Mouse (Mus musculus) gastrocnemius, adult 8-10 months (tissue): ENCODE measurements at regions not wholly inside any gene's neighbourhood (a gene's known extent, or its start where the extent isn't known, plus 50 kb on each side); places are given as distances from the start of the nearest gene placed in this dataset.
A peak's percentile ranks its signal among the peaks of the same experiment; 100 is the strongest.

ENCODE experiments used
- DNase-seq, 2 experiments: peaks; one replicate each; pipeline ENCODE4 v3.0.0; 2022; ENCODE audit warnings: low spot score in 2 of 2

DNA sequence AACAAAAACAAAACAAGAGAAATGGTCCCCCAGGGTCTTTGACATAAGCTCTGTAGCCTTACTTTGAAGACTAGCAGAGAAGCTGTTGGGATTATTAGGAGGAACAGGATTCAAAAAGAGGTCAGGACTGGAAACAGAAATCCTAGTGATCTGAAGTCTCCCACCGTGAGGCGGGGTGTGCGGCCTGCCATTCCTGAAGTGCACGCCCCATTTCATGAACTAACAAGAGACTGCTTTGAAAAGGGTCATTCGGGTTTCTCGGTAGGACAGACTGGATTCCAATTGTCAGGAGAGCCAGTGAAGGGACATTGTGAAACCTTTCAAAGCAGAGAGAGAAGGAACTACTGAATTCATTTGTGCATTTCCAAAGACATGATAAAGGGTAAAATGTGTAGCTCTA lies 377.2 kb downstream of the Epha4 start:
- DNase-seq, result no peak

GRCm38 (mm10) chr1:77140906-77141305 lies 374.0 kb downstream of the Epha4 start:
- peak; percentile 34 to 39 for DNase-seq

GRCm38 (mm10) chr1:77148052-77148451 lies 366.8 kb downstream of the Epha4 start:
- DNase-seq, result no peak

- no peak for DNase-seq
These were observed 346.6 kb downstream of the Epha4 start for GRCm38 (mm10) chr1:77168316-77168715.

GRCm38 (mm10) chr1:77172463-77172862 lies 342.4 kb downstream of the Epha4 start:
- DNase-seq, result no peak

DNA sequence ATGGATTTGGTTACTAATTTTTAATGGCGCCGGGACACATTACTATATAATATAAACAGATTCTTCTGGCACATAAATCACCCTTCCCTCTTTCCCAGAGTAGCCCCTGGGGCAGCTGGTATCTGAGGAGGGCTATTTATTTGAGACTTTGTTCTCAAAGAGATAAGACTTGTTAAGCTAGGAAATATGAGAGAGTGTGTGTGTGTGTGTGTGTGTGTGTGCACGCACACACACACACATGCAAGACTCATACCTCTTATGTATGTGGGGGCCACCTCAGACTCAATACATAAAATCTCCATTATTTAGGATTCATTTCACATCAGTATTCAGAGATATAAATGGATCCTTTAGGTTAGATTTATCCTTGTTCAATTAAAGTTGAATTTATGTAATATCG lies 340.1 kb downstream of the Epha4 start:
- DNase-seq, result no peak

GRCm38 (mm10) chr1:77175214-77175613 lies 339.7 kb downstream of the Epha4 start:
- no peak for DNase-seq

DNA sequence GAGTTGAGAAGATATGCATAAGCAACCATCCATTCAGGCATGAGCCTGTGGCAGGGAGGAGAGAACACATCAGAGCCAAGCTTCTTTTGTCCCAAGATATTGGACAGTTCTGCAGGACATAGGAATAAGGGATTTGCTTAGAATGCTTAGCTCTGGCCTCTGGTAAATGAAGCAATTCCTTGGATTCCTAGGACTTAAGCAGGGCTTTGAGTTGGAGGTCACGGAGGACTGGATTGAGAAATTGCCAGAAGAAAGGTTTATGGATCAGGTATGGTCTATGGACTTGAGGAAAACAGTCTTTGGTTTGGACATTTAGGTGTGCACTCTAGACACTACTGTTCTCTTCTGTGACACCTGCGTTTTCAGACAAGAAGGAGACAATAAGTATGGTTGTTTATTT lies 338.4 kb downstream of the Epha4 start:
- DNase-seq, result no peak

DNA sequence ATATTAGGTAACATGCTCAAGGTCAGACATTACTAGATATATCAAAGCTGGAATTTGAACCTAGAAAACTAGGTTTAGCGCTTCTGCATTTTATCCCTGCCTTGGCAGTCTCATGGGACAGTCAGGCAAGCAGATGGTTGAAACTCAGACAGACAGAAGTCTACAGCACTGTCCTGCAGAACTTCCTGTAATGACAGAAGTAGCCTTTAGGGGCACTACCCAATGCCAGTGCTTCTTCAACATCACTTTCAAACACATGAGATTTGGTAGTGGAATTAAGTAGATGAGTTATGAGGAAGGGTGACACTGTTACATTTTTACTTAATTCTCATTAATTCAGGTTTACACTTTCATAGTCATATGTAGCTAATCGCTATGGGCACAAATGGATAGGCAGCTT lies 330.9 kb downstream of the Epha4 start:
- no peak for DNase-seq

DNA sequence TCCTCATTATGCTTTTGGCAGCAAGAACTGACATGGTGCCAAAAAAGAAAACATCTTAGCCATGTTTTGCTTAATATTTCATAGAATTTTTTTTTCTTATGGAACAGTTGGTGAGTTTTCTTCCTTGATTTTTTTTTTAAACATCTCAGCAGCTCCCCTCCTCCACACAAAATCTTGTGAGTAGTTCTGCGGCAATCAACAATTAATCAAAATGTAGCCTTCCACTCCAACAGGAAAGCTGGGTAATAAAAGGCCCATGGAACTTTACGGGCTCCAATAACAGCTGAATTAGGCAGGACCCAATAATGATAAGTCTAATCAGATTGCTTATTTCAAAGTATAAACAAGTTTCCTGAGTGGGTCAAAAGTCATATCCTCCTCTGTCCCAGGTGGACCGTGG lies 324.7 kb downstream of the Epha4 start:
- no peak for DNase-seq

DNA sequence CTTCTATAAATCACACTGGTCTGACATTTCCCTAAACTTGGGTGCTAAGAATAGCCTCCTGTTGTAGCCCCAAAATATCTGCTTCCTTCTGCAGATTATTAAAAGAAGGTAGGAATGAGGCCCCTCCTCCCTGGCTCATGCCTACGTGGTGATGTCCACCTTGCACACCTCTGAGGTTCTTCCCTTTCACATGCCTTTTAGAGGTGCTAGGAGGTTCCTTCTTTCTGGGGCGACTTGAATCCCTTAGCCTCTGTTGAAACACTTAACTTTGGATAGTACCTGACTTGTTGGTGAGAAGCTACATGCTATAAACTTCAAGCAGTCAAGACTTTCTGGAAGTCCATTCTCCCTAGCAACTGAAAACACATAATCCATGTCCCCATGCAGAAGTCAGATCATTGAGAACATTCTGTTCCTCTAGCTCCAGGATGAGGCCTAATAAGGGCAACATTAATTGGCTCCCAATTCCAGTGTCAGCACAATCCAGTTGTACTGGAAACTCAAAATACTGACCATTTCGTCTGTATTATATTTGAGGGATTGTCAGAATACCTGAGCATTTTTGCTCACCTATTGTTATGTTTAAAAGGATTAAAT lies 313.5 kb downstream of the Epha4 start:
- no peak for DNase-seq

GRCm38 (mm10) chr1:77202948-77203347 lies 311.9 kb downstream of the Epha4 start:
- no peak for DNase-seq

DNA sequence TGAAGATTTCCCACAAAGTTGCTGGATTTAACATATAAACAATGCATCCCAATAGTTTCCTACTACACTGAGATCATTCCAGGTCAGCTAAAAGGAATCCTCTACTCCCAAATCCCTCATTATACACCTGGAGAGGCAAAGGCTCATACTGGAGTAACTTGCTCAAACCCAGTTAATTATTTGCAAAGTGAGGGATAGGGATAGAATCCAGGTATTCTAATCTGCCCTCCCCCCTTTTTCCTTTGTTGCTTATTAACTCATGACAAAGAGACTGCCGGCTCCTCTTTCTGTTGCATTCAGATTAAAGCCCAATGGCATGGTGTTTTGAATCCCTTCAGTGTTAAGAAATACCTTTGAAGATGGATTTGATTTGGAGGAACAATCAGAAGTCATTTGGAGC lies 308.4 kb downstream of the Epha4 start:
- DNase-seq, result no peak

DNA sequence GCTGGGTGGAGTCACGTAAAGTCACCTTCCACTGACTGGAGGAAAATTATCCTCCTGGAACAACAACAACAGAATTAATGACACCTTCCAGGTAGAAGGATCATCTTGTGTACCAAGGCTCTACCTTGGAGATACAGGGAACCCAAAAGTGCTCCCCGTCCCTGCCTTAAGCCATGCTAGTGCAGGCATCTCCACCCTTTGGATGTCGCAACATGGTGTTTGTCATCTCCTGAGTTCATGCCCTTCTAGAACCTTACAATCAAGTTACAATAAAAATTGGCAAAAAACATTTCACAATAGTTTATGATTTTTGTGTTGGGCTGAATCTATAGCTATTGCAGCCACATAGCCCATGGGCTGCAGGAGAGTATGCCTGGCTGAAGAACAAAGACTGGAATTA lies 305.5 kb downstream of the Epha4 start:
- no peak for DNase-seq

GRCm38 (mm10) chr1:77213462-77214098 lies 301.3 kb downstream of the Epha4 start:
- no peak for DNase-seq

- DNase-seq, result no peak
These were observed 295.2 kb downstream of the Epha4 start for GRCm38 (mm10) chr1:77219488-77220321.

DNA sequence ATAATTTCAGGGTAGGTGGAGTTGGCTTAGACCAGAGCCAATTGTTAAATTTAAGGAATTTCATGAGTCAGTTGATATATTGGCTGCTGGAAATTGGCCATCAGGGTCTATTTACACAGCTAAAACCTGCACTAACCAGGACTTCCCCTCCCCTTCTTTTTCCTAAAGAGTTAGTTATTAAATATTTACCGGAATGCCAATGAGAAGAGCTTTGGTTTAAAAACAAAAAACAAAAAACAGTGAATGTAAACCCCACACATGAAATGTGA lies 294.6 kb downstream of the Epha4 start:
- DNase-seq, result no peak

DNA sequence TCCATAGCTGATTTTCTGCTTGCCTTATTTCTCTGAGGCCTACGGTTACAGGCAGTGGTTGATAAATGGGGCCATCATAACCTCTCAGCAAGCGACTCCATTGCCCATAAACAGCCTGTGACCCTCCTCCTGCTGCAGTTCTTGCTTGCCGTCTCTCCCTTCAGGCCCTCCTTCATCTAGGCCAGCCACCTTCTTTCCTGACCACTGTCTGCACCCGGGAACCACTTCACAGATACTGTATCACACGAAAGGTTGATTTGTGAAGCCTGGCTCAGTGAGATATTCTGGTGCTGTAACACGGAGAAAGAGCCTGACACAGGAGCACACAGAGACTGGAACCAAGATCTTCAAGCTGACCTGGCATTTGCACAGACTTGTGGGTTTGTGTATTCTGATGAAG lies 294.1 kb downstream of the Epha4 start:
- no peak for DNase-seq

DNA sequence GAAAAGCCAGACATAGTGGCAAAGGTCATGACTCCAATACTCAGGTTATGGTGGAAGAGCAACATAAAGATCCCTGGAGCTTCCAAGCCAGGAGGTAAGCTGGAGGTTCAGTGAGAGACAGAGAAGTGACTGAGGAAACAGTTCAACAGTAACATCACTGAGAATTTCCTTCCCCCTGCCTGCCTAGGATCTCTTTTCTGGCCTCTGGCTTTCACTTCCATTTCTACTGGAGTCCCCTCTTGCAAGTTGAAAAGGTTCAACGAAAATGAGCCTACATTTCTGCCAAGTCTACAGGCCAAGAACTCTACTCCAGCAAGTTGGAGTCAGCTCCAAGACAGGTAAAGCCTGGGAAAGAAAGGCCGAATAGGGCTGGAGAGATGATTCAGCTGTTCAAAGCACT lies 293.0 kb downstream of the Epha4 start:
- DNase-seq, result no peak

- no peak for DNase-seq
These were observed 288.3 kb downstream of the Epha4 start for GRCm38 (mm10) chr1:77226546-77226945.

GRCm38 (mm10) chr1:77226991-77227515 lies 287.8 kb downstream of the Epha4 start:
- DNase-seq, result no peak

GRCm38 (mm10) chr1:77227800-77228199 lies 287.1 kb downstream of the Epha4 start:
- no peak for DNase-seq

DNA sequence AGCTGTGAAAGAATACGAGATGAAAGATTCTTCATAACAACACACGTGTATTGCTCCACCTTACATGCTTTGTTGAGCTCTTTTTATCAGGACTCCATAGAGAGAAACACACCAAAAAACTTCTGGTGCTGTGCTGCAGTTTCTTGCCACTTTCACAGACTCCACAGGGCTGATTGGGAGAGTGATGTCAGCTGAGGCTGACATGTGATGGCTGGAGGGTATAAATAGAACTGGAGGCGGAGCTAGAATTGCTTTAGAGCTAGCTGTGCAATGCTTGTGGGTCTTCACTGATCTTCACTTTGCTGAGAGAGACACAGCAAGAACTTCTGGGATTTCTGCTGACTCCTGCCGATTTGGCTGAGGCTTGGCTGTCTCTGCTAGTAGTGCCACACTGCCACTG lies 285.3 kb downstream of the Epha4 start:
- DNase-seq, result no peak
